Mouse (Mus musculus) right cerebral cortex, adult 18-20 months (tissue): Measurements from ENCODE around the gene Olfr52.
"Not testable (repeated sequence)": the region's sequence is repeated elsewhere in the genome, so short reads cannot be mapped to it uniquely, and the experiment has no call there.

Experiments used
- DNase-seq: peaks from one replicate; pipeline ENCODE4 v3.0.0; 2022; ENCODE audit warnings: mixed read lengths

Olfr52 gene

GRCm38 (mm10) chr2:86185583-86185982 is at the start of gene Olfr52:
Olfr52 (minus strand) TSS chr2:86185683.
- no peak for DNase-seq

DNA sequence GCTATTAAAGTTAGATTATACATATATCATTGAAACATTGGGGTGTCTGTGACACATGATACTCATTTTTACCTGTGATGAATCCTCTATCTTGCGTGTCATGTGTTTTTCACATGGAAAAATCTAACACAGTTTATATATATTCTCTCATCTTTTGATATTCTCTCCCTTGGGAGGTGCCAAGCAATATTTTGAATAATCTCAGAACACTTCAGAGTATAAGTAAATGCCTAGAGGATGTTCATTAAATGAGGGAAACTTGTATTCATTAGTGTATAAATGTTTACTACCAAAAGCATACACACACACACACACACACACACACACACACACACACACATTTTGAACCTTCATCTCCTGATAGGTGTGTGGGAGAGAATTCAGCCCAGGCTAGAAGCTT is 45.8 kb upstream of the Olfr52 start, which contains the start of gene Olfr1047:
Olfr1047 (minus strand) TSS at position 101 of the 400 bp plus-strand sequence.
- DNase-seq: no peak

DNA sequence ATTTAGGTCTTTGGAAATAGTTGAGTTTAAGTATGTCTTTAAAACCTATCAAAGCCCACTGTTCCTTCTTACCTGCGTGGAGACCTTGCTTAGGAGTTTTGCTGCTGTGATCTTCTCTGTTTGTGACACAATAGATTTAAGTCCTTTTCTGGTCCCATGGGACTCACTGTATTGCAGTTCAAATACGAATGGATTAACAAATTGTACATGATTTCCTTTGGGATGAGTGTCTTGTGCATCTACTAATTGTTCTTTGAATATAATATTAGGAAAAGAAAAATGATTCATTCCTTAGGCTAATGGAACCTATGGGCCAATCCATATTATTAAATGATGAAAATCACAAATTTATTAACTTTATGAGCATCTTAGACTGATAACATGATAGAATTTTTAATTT is 33.7 kb upstream of the Olfr52 start, which contains the start of gene Olfr1046:
Olfr1046 (minus strand) TSS at position 101 of the 400 bp plus-strand sequence.
- no peak for DNase-seq

DNA sequence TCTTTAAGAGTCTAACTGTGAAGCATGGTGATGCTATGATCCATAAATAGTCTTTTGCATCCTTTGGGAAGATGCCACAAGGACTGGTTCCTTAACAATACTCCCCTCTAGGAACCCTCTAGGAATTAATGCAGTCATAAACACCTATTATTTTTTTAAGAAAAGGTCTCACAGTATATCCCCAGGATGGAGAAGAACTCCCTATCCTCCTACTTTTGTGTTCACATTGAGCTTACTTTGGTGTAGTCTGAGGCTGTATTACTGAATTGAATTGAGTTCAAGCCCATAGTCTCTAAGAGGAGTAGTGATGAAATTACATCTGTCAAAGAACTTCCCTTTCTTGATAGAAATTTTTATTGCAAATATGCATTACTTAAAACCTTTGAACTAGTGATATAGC is 17.4 kb upstream of the Olfr52 start, which contains the start of gene Olfr1045:
Olfr1045 (minus strand) TSS at position 101 of the 400 bp plus-strand sequence.
- no peak for DNase-seq

DNA sequence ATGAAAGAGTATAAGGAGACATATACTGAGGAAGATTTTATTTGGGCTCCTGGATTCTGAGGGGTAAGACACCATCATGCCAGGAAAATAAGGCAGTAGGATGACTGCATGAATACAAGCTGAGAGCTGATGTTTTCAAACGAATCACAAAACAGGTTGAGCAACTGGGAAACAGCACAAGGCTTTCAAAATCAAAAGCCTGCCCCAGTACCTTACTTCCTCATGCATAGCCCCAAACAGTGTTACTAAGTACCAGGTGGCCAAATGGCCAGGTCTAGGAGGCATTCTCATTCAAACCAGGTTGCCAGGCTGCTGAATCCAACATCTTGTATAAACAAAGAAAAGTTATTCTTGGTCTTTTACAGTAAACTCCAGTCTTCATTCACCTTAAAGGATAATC is 10.4 kb upstream of the Olfr52 start:
- DNase-seq: no peak

DNA sequence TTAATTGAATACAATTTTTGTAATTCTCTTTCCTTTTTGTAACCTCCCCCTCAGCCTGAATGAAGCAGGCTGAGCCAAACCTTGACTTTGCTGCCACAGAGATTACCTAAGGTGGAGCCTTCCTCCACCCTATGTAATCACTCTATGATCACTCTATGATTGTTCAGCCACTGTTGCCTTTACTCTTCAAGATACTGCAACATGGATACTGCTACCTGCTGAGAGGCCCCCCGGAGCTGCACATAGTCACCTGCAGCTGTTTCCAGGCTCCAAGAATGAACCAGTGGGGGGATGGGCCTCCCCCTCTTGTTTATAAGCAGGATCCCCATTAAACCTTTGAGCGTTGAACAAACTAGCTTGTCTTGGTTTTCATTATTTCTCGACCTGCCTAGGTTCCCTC is 5.5 kb downstream of the Olfr52 start:
- no peak for DNase-seq

GRCm38 (mm10) chr2:86177720-86178119 is 7.8 kb downstream of the Olfr52 start, which contains the start of gene Olfr1044:
Olfr1044 (minus strand) TSS chr2:86177820.
- DNase-seq: no peak

GRCm38 (mm10) chr2:86175422-86175821 is 10.1 kb downstream of the Olfr52 start:
- DNase-seq: not testable (repeated sequence)

DNA sequence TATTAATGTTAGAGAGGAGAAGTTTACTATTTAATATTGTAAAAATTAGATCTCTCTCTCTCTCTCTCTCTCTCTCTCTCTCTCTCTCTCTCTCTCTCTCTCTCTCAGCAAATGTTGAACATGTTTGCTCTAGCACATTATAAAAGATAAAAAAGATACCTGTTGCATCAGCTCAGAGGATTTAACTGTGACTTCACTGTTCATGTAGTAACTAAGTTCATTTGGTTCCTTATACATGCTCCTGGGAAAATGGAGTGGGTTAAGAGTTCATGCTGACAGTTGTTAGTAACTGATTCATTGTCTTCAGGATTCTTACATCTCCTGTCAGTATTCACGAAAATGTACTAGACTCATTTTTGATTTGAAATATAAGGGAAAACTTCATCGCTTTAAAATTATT is 18.1 kb downstream of the Olfr52 start, which contains the start of gene Olfr1043:
Olfr1043 (minus strand) TSS at position 101 of the 400 bp plus-strand sequence.
- DNase-seq: no peak

DNA sequence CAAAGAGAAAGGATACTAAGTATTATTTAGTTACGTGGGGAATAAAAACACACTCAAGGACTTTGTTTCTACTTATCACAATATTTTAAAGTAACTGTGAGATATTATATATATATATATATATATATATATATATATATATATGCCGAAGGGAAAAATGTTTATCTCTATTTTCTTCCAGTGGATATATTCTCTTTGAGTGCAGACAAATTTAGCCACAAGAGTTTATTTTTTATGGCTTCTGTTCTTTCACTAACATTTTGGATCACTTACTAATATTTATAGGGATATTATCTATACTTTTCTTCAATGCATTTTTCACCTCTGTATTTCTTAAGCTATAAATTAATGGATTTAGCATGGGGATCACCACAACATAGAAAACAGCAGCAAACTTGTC is 23.7 kb downstream of the Olfr52 start, which contains the start of gene Olfr1042:
Olfr1042 (minus strand) TSS at position 101 of the 400 bp plus-strand sequence.
- DNase-seq: no peak

DNA sequence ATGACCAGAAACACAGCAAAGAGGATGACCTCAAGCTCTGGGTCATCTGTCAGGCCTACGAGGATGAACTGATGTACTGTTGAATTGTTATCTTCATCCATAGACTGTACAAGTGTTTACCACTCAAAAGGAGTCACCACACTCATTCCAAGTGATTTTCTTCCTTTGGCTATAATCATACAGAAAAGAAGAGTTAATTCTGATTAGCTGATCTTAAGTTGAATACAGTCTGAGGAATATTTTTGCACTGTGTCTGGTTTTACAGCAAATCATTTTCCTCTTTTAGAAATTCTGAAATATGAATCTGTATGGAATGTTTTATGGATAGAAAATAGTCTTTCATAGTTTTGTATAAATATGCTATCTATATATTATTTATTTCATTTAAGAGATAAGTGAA is 38.9 kb downstream of the Olfr52 start, which contains the start of gene Olfr1040:
Olfr1040 (minus strand) TSS at position 101 of the 400 bp plus-strand sequence.
- DNase-seq: no peak

DNA sequence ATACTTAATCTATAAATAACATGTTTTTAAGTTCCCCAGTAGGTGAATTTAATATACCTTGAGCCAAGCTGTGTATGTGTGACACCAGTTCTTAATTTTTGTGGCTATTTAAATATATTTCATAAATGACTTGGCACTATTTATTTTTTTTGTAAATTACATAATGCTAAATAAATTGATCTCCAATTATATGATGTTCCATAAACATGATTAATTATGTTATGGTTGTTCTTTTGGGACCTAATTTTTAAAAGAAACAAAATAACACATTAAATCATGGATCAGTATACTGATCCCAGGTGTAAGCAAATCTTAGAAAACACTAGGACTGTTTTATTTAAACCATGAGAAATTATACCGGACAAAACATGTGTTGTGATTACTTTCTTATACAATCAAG is 49.7 kb downstream of the Olfr52 start, which contains the start of gene Olfr1039:
Olfr1039 (minus strand) TSS at position 101 of the 400 bp plus-strand sequence.
- no peak for DNase-seq
